Mouse (Mus musculus) retina, adult 2 months (tissue): ENCODE results near the gene Gm17617.

Experiments used
- DNase-seq: peaks from one replicate; pipeline ENCODE4 v3.0.0-alpha.2; 2012; ENCODE audit warnings: low read depth, low spot score

Gm17617 gene

GRCm38 (mm10) chr13:55133448-55133847, at the start of gene Gm17617:
Gene Gm17617 (minus strand): TSS chr13:55133548.
- no peak for DNase-seq

GRCm38 (mm10) chr13:55182173-55182894, 49.0 kb upstream of the Gm17617 start:
- DNase-seq, result no peak

GRCm38 (mm10) chr13:55181786-55182172, 48.4 kb upstream of the Gm17617 start:
- DNase-seq, result no peak

- DNase-seq, result no peak
These were observed 46.2 kb upstream of the Gm17617 start for GRCm38 (mm10) chr13:55179591-55179990.

GRCm38 (mm10) chr13:55178556-55178955, 45.2 kb upstream of the Gm17617 start:
- no peak for DNase-seq

GRCm38 (mm10) chr13:55177903-55178496, 44.7 kb upstream of the Gm17617 start:
- DNase-seq, result no peak

GRCm38 (mm10) chr13:55176265-55176664, 42.9 kb upstream of the Gm17617 start:
- DNase-seq, result no peak

- DNase-seq, result no peak
These were observed 41.0 kb upstream of the Gm17617 start for GRCm38 (mm10) chr13:55174347-55174746.

- no peak for DNase-seq
These were observed 39.0 kb upstream of the Gm17617 start for GRCm38 (mm10) chr13:55172336-55172770.

- no peak for DNase-seq
These were observed 38.4 kb upstream of the Gm17617 start for GRCm38 (mm10) chr13:55171517-55172335.

- no peak for DNase-seq
These were observed 35.6 kb upstream of the Gm17617 start for GRCm38 (mm10) chr13:55168958-55169369.

- DNase-seq, result no peak
These were observed 34.9 kb upstream of the Gm17617 start for GRCm38 (mm10) chr13:55168255-55168654.

GRCm38 (mm10) chr13:55167798-55168197, 34.5 kb upstream of the Gm17617 start:
- DNase-seq, result no peak

GRCm38 (mm10) chr13:55166806-55167725, 33.7 kb upstream of the Gm17617 start:
- DNase-seq, result no peak

GRCm38 (mm10) chr13:55165831-55166339, 32.5 kb upstream of the Gm17617 start:
- DNase-seq, result no peak

GRCm38 (mm10) chr13:55163553-55163952, 30.2 kb upstream of the Gm17617 start:
- DNase-seq, result no peak

GRCm38 (mm10) chr13:55162365-55162764, 29.0 kb upstream of the Gm17617 start:
- DNase-seq, result no peak

GRCm38 (mm10) chr13:55153951-55154350, 20.6 kb upstream of the Gm17617 start:
- DNase-seq, result no peak

- DNase-seq, result no peak
These were observed 19.5 kb upstream of the Gm17617 start, which contains the start of gene Fgfr4 for GRCm38 (mm10) chr13:55152621-55153415. Gene Fgfr4 (plus strand): TSS chr13:55152640.

GRCm38 (mm10) chr13:55140271-55140670, 6.9 kb upstream of the Gm17617 start:
- no peak for DNase-seq
